Mouse (Mus musculus) right cerebral cortex, postnatal 10 days (tissue): ENCODE measurements around the gene Gtf3c5.
A peak's percentile ranks its signal among the peaks of the same experiment; 100 is the strongest.

Experiments
- DNase-seq, 2 experiments: peaks; one replicate each; pipeline ENCODE4 v3.0.0; 2021; ENCODE audit warnings: low spot score in 2 of 2

The Gtf3c5 gene

GRCm38 (mm10) chr2:28534436-28535262 lies 48.9 kb downstream of the Gtf3c5 start:
- DNase-seq: peak; percentile 57 to 68

GRCm38 (mm10) chr2:28533901-28534435 lies 49.6 kb downstream of the Gtf3c5 start:
- DNase-seq: peak in 1 of 2 experiments; percentile 31

- DNase-seq: peak; percentile 90 to 93
Observed at GRCm38 (mm10) chr2:28532938-28533771, 50.4 kb downstream of the Gtf3c5 start.

- DNase-seq: no peak
Observed at GRCm38 (mm10) chr2:28530311-28530710, 53.2 kb downstream of the Gtf3c5 start.

GRCm38 (mm10) chr2:28529856-28530255 lies 53.7 kb downstream of the Gtf3c5 start:
- no peak for DNase-seq

GRCm38 (mm10) chr2:28528354-28528730 lies 55.2 kb downstream of the Gtf3c5 start:
- DNase-seq: no peak

GRCm38 (mm10) chr2:28527436-28528353 lies 55.9 kb downstream of the Gtf3c5 start:
- no peak for DNase-seq

- peak in 1 of 2 experiments; percentile 55 for DNase-seq
Observed at GRCm38 (mm10) chr2:28525943-28526876, 57.3 kb downstream of the Gtf3c5 start.

GRCm38 (mm10) chr2:28525219-28525942 lies 58.2 kb downstream of the Gtf3c5 start:
- DNase-seq: peak in 1 of 2 experiments; percentile 65

GRCm38 (mm10) chr2:28524406-28524805 lies 59.1 kb downstream of the Gtf3c5 start:
- peak in 1 of 2 experiments; percentile 21 for DNase-seq

- peak; percentile 93 to 94 for DNase-seq
Observed at GRCm38 (mm10) chr2:28523643-28524117, 59.9 kb downstream of the Gtf3c5 start.

GRCm38 (mm10) chr2:28522166-28522565 lies 61.4 kb downstream of the Gtf3c5 start:
- DNase-seq: peak; percentile 29 to 48

- peak; percentile 74 to 88 for DNase-seq
Observed at GRCm38 (mm10) chr2:28521571-28522151, 61.9 kb downstream of the Gtf3c5 start.

GRCm38 (mm10) chr2:28520581-28520980 lies 63.0 kb downstream of the Gtf3c5 start:
- DNase-seq: peak; percentile 26 to 39

- peak; percentile 89 to 95 for DNase-seq
Observed at GRCm38 (mm10) chr2:28518231-28518630, 65.3 kb downstream of the Gtf3c5 start.

GRCm38 (mm10) chr2:28517206-28517909 lies 66.2 kb downstream of the Gtf3c5 start:
- peak; percentile 76 to 79 for DNase-seq
